Mouse (Mus musculus) left cerebral cortex, adult 18-20 months (tissue): Measurements from ENCODE around the gene Gm47841. TPM values are rescaled to one million over a fixed set of nuclear protein-coding genes. Genes with fewer than 3 reads are reported as not detected.
A peak's percentile ranks its signal among the peaks of the same experiment; 100 is the strongest.

Experiments used
- DNase-seq, 2 experiments: peaks; one replicate each; pipeline ENCODE4 v3.0.0; 2021 to 2022; ENCODE audit warnings: low spot score in 2 of 2, mixed read lengths in 1 of 2
- long read RNA-seq, 2 experiments: library from polyadenylated mRNA; stranded (forward); transcript quantifications; one replicate each; pipeline ENCODE4 v2.0.0; 2021
- total RNA-seq, 2 experiments: library from RNA; stranded (reverse); gene quantifications; 2 replicates each; pipeline ENCODE4 v1.2.3; 2021

The Gm47841 gene
- total RNA-seq = not detected
- long read RNA-seq, experiment 1 = 0 reads
- long read RNA-seq, experiment 2 = 0 reads

DNA sequence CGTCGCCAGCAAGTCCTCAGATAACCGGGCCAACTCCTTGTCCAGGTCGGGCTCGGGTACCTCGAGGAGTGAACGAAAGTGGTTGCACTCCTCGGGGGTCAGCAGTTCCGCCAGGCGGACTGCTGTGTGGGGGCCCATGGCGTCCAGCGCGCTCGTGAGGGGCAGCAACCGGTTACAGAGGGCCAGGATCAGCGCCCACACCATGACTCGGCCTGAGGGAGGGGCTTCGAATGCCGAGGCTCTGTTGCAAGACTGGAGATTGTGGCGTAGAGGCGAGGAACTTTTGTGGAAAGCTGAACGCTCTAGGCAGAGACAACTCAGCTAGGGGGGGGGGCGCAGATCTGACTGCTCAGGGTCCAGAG is at the start of gene Gm47841:
Gm47841 (minus strand) TSS at position 204 of the 362 bp plus-strand sequence.
- no peak for DNase-seq

DNA sequence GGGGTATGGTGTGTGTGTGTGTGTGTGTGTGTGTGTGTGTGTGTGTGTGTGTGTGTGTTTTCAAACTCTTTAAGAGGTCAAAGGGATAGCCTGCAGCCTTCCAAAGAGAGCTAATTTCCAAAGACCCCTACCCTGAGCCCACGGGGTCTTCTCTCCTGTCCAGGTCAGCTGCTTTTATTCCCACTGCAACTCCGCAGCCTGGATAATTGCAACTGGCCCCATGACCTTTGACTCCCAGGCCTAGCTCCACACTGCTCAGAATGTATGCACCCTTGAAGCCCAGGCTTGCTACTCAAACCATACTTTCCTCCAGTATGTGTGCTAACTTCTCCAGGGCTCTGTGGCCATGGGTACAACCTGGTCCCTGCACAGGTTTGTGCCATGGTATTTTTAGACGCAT is 48.2 kb upstream of the Gm47841 start:
- no peak for DNase-seq

DNA sequence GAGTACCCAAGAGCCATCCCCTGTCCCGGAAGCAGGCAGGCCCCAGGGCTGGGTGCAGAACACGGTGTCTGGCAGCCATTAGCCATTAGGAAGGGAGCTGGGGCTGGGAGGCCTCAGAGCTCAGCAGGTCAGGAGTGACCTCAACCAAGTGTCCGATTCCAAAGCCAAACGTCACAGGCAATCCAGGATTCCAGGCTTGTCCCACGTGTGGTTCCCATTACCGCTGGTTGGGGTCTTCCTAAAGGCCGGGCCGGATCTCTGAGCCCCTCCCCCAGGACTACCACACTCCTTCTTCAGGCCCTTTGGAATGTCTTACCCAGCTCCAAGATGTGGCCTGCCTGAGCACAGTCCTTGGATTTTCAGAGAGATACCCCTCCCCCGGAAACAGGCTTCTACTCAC is 47.8 kb upstream of the Gm47841 start:
- DNase-seq = no peak

DNA sequence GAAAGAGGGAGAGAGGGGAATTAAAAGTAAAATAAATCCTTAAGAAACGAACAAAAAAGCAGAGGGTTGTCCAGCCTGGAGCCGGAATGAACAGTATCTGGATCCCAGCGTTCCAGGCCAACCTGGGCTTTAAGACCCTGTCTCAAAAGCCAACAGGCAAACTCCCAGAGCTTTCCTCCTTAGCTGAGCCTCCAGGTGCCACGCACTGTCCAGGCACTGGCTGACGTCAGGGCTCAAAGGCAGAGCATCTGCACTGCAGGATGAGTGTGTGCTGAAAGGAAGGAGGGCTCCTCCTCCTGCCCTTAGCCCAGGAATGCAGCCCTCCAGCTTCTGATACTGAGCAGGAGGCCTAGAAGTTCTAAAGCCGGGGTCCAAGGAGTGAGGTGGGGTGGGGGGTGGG is 46.8 kb upstream of the Gm47841 start:
- no peak for DNase-seq

DNA sequence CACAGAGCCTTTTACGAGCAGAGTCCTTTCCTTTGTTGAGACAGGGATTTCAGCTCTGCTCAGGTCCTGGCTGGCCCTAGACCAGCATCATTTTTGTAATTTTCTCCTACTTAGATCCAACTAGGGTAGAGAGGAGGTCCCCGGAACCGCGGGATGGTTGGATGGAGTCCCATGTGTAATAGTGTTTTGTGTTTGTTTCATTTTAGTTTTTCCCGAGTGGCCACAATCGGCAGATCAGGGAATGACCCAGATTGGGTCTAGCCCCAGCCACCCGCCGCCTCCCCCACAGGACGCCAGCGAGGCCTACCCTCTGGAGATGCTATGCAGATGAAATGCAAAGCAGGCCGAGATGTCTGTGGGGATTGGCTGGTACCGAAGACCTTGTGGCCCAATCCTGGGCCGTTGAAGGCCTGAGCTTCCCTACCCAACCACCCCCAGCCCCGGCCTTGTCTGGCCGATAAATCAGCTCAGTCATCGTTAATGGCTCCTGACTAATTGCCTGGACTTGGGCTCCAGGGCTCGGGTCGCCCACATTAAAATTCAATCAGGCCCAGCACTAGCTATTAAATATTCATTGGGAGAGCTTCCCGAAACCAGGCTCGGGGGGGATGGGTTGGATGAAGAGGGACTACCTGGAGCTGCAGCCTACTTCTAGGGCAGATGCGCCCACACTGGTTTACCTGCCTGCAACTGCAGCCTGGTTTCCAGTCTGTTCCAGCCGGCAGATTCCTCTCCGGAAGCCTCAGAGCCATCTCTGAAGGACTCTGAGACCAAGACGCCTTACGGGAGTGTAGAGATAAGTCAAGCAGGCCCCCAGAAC is 45.8 kb upstream of the Gm47841 start:
- DNase-seq = peak; percentile 25 to 39

DNA sequence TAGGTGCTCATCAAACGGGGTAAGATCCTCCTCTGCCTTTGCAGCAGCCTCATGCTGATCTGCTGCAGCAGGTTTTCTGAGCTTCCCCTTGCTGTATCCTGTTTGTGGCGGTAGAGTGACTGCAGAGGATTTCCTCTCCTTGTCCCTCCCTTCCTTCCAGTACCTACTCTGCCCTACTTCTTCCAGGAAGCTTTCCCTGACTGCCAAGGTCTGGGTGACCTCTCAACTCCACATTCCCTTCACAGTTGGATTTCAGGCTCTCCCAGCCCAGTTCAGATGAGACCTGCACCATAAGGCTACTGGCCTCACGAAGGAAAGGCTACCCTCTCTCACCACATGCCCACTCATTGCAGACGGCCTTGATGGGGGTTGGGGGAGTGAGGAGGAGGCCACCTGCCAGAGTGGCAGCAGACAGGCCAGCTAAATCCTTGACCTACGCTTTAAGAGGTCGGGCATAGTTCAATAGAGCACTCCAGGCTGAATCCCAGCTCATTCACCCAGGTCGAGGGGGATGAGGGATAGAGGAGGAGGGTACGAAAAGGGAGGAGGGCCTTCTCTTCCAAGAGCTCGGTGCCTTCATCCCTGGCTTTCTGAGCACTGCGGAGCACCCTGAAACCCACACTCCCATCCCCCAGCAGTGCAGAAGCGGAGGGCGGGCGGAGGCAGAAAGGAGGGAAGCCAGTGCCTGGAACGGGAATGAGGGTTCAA is 45.1 kb upstream of the Gm47841 start:
- no peak for DNase-seq

DNA sequence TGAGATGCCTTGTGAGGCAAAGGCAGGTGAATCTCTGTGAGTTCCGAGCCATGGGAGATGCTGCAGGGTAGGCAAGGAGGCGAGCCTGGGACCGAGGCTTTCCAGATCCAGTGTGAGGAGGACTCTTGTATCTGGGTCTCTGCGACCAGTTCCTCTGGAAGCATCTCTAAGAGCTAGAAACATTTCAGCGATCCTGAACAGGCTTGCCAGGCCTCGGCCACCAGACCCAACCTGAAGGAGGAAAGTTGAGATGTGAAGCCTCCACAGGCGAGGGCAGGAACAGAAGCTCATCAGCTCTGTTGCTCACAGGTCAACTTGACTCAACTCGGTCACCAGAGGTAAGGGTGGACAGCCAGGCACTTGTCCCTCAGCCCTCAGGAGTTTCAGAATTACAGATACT is 44.4 kb upstream of the Gm47841 start:
- no peak for DNase-seq

DNA sequence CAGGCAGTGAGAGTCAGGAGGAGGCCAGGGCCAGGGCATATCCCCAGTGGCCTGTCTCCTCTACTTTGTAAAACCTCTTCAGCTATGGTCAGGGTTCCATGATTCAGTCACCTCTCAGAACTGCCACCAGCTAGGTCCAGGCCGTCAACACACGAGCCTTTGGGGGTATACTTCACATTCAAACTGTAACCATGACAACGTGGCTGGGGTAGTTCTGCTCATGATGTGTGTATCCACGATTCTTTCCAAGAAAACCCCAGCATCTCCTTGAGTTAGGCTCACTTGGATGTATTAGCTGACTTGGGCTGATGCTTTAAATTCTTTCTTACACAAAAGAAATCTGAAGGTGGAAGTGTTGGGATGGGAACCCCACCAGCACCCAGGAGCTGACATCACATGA is 41.1 kb upstream of the Gm47841 start:
- no peak for DNase-seq

DNA sequence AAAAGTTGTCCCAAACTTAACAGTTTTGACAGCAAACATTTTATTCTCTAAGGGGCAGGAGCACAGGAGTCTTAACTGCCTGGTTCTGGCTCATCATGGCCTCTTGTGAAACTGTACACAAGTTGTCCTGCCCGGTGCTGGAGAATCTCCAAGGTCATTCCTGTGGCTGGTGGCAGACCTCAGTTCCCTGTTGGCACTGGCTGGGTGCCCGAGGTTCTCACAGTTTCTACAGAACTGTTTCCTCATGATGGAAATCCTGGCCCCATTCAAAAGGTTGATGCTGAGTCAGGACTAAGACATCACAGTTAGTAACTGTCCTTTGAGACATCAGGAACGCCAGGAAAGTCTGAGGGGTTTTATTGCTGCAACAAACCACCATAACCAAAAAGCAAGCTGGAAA is 39.8 kb upstream of the Gm47841 start:
- DNase-seq = no peak

DNA sequence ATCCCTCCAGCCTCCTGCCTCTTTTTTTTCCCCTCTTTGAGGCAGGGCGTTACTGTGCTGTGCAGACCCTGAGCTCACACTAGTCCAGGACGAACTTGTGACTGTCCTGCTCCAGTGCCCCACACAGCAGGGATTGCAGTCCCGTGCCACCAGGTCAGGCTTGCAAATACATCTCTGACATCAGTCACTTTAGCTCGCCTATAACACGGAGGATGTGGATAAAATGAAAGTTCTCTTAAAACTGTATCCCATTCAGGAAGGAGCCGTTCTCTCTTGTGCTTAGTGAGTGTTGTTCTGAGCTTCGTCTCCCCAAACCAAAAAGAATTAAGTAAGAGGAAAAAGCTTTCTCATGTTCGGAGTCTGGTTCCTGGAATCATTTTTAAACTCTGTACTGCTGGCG is 39.3 kb upstream of the Gm47841 start:
- no peak for DNase-seq

DNA sequence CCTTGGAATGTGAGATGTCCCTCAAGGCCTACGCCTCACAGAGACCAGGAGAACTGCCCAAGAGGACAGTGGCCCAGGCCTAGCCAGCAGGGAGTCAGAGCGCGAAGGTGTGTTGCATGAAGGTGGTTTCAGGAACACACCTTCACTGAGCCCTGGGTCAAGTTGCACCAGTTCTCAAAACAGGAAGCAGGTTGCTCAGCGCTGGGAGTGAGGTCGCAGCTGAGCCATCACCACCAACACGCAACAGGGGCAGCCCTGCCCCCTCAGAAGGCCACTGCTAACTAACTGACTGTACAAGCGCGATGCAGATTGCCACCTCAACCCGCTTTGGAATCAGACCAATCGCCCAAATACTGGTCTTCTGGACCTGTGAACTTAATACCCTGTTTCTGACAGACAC is 37.3 kb upstream of the Gm47841 start:
- no peak for DNase-seq

DNA sequence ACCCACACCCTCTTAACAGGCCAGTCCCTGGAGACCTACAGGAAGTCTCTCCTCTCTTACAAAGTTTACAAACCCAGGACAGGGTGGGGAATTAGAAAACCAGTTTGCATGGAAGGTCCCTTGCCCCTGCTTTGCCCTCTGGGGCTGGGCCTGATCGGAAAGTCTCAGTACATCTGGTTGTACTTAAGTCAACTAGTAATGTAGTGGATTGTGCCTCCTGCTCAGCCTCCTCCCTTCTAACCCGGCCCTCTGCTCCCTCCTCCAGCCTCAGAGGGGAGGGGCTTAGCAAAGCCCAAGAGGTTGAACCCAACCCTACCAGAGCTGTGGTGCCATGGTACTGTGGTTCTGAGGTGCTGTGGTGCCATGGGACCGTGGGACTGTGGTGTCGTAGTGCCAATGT is 35.0 kb upstream of the Gm47841 start:
- DNase-seq = no peak

DNA sequence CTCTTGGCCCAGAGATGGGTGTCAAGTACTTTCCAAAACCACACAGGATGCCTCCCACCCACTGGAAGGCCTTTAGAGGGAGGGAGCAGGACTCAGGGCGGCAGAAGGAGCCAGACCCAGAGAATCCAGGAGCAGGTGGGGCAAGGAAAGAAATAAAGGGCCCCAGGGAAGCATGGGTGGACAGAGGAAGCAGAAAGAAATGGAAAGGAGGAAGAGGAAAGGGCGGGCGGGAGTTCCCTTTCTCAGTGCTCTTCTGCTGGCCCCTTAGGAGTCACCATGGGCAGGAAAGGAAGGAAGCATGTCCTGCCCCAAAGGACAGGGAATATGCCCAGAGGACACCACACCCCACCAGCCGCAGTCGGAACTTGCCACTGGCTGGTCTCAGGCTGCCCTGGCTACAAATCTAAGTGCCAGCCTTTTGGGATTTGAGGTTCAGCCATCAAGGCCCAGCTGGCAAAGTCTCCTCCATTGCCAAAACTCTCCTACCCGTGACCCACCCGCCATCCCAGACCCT is 33.9 kb upstream of the Gm47841 start:
- DNase-seq = no peak

DNA sequence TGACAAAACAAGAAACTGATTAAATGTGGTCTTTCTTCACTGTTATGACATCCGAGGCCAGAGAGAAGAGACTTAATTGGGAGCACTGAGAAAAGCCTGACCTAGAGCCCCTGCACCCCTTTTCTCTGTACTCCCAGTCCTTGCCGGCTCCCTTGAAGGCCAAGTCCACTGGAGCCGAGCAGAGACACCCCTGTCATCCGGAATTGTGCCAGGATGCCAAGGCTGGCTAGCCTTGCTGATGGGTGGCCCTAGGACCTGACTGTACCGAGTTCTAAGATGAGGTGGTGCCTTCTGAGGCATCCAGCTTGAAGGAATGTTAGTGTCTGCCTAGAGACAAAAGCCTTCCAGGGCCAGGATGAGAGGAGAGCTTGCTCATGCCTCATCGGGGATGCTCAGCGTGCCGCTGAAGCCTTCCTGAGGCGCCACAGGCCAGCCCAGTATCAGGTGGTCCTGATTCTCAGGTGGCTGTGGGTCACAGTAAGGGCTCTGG is 32.9 kb upstream of the Gm47841 start:
- no peak for DNase-seq

DNA sequence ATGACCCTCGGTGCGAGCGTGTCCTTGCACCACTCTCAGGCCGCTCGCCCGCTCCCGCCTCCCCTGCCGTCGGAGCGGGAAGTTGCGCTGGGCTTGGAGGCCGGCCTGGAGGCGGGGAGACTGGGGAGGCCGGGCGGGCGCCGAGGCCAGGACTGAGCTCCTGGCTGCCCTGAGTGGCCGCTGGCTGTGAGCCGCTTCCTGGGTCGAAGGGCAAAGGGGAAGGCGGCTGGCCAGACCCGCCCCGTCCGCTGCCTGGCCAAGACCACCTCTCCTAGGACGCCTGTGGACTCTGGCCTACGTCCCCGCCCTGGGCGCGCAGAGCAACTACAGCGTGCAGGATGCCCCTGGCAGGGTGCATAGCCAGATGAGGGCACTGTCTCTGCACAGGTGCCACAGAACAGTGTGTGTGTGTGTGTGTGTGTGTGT is 31.5 kb upstream of the Gm47841 start:
- DNase-seq = peak; percentile 43 to 58

DNA sequence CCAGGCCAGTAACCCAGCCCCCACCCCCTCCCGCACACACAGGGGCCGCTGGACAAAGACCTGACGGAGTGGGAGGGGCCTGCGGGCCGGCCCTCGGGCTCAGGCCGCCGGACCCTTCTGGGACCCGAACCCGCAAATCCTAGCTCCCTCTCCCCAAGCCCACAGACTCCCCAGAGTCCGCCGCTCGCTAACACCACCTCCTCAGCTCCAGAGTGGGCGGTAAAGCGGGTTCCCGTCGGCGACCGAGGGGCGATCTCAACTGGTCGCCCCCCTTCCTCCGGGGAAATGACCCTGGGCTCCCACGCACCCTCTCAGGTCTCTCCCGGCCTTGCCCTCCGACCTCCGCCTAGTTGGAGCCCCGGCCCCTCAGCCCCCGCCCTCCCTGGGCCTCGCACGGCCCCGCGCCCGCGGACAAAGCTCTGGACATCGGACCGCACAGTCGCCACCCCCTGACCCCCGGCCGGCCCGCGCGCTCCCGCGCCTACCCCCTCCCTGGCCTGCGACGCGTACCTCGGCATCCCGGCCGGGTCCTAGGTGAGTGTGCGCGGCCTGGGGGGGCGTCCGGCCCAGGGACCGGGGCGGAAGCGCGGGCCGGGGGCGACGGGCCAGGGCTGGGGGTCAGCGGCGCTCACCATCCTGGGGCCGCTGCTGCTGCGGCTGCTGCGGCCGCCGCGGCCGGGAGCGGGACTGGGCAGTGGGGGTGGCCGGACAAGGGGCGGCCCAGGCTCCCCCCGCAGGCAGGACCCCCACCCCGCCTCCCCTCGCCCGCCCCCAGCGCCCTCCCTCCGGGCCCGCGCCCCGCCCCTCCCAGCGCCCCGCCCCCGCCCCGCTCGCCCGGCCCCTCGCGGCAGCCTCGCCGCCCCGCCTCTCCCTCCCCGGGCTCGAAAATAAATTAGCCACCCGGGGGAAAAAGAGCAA is 30.9 kb upstream of the Gm47841 start, which contains the start of gene Fignl2:
Fignl2 (minus strand) TSS at position 755 of the 918 bp plus-strand sequence.
- no peak for DNase-seq

DNA sequence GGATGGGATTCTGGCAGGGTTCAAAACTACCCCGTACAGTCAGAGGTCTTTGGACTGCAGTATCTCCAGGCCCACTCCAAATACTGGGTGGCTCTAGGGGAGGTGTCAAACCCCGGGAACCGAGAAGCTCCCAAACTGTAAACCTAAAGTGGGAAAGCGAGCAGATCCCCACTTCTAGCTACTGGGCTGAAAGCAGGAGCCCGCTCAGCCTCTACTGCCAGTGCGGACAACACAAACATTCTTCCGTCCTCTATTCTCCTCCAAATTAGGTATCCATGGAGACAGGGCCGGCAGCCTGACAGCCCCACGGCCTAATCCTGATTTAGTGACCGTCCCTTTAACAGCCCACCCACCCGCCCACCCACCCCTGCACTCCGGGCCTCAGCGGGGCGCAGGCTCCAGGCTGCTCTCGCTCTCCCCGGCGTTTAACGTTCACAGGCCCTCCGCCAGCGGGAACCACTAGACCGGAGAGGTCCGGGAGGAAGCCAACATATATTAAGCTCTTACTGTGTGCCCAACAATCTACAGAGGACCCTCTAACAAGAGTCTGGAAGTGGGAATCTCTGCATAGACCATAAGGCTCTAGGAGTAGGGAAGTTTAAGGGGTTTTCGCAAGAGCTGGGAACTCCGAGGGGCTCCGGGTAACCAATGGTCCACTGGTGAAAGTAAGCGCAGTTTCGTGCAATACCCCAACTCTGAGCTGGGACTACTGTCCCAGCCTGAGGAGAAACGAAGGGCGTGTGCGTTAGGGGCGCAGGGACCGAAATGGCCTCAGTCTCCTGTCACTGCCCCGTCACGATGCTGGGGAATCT is 30.0 kb upstream of the Gm47841 start:
- DNase-seq = no peak

DNA sequence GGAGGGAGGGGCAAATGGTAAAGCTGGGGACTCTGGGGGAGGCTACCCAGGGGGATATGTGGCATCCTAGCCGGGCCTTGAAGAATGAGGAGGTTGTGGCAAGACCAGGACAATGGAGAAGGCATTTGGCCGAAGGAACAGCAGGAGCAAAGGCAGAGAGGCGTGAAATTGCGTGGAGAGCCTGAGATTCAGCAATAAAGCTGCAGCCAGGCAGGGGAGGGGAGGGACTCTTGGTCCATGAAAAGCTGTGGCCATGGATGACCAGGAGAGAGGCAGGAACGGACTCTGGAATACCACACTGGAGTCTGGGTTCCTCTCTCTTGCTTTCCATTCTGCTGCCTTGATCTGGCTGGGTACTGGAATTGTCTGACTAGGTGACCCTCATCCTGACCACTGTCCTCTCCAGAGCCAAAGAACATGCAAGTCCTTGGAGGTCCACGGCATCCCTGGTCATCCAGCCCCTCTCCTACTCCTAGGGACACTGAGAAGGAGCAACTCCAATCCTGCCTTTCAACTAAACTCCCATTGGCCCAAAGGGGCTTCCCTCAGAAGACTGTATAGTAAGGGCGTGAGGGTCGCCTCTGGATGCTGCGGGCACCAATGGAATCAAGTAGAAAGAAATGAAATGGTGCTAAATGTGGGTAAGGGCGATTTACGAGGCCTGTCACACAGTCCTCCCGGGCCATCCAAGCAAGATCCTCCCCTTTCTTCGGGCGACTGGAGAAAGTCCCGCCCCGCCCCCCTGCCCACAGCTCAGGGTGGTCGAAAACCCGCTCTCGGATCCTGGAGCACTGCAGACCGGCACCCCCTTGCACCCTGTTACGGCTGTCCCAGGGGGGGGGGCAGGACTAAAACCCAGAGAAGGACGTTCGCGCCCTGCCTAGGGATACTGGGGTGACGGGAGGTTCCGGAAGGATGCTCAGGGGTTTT is 29.1 kb upstream of the Gm47841 start:
- no peak for DNase-seq

DNA sequence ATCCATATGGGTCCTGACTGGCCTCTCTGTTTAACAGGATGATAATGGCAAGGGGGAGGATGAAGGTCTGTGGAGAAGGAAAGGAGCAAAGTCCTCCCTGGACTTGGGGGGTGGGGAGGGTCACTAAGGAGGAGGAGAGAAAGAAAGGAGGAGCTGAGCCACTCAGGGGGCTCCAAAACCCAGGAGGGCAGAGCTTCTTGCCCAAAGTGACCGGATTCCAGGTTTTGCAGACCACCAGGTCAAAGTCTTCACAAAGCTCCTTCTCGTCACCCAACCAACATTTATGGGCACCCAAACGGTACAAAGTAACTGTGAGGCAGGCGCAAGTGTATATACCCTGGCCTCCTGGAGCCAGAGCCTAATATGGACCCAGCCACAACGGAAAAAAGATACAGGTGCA is 28.5 kb upstream of the Gm47841 start:
- no peak for DNase-seq
